Mouse (Mus musculus): Measurements from ENCODE around the gene Filip1l.

GRCm38 (mm10) chr16:57548608-57549007 is 195.7 kb downstream of the Filip1l start:
- TF ChIP-seq POLR2A (IDR thresholded peaks at IDR 0.05; ENCODE audit: insufficient read length, low read depth) (no peak), REST (IDR thresholded peaks at IDR 0.05; ENCODE audit: insufficient read depth, insufficient read length) (no peak), E2F4 (IDR thresholded peaks at IDR 0.05; ENCODE audit: insufficient read depth) (no peak)
